ENCODE assay signal across 10 mouse cellular contexts in genomic region chr15:102248812-102249191, GRCm38 (mm10). TPM values are rescaled to one million over a fixed set of nuclear protein-coding genes. Genes with fewer than 3 reads are reported as not detected.
DNase-seq lines count a peak whose midpoint lies in the region; ATAC-seq and TF ChIP-seq lines count a peak whose summit lies in the region.
"Had no signal": no experiment of that assay in that cellular context is flagged by ENCODE, and none has a peak within 500 bp of the region (broad histone marks: within the 10 kb centered on the region; RNA-seq: fewer than 3 reads in every experiment).

No protein-coding gene starts in this region.

- H3K4me2 ChIP-seq in heart, embryonic 14.5 days (ENCODE audit: low read length): peak overlapping the region; percentile 98
- peak overlapping the region; percentile 93 for H3K4me2 ChIP-seq in embryonic facial prominence, embryonic 12.5 days (replicated peaks)
- peak overlapping the region; percentile 84 for H3K4me2 ChIP-seq in limb, embryonic 11.5 days (ENCODE audit: low read depth, severe bottlenecking)

- no peak for TF ChIP-seq CTCF in thymus, adult 2 months (IDR thresholded peaks at IDR 0.05; ENCODE audit: borderline replicate concordance, control insufficient read depth, extremely low read depth, insufficient read depth, low read length, poor library complexity)

- intact Hi-C loops in heart, postnatal 10 days (cut with DNase I): no loop called here

- peak overlapping the region; percentile 55 to 88; a peak in 3 of 4 replicates for H3K27ac ChIP-seq in heart, embryonic 14.5 days (replicated peaks in 1 of 2; ENCODE audit: control insufficient read depth in 1 of 2, insufficient read depth in 1 of 2, low read depth in 2 of 2, low read length in 2 of 2)
- peak overlapping the region; percentile 99 for H3K27ac ChIP-seq in embryonic facial prominence, embryonic 12.5 days
- peak overlapping the region; percentile 99 for H3K27ac ChIP-seq in limb, embryonic 11.5 days (replicated peaks; ENCODE audit: low read depth, low read length)
- no peak overlapping the region for H3K27ac ChIP-seq in thymus, adult 2 months (ENCODE audit: control insufficient read depth, insufficient read depth, low read length)

- H3K4me1 ChIP-seq in heart, embryonic 14.5 days (ENCODE audit: control insufficient read depth in 2 of 2, insufficient read depth in 2 of 2, low read length in 2 of 2): peaks cover 16 to 26% of the 10 kb centered on the region in 2 experiments
- peaks cover 64% of the 10 kb centered on the region for H3K4me1 ChIP-seq in embryonic facial prominence, embryonic 12.5 days
- H3K4me1 ChIP-seq in limb, embryonic 11.5 days (ENCODE audit: control insufficient read depth, insufficient read depth, low read length): peaks cover 50% of the 10 kb centered on the region
- H3K4me1 ChIP-seq in thymus, adult 2 months (replicated peaks; ENCODE audit: control insufficient read depth, insufficient read depth, low read length): peaks cover 28% of the 10 kb centered on the region

- DNase-seq in heart, postnatal 10 days: no peak
- peak; percentile 66 for DNase-seq in ES-CJ7 (ENCODE audit: low read depth, low spot score)
- DNase-seq in limb, embryonic 11.5 days (ENCODE audit: low spot score): peak; percentile 88
- DNase-seq in urinary bladder, postnatal 4 days (ENCODE audit: low spot score in 2 of 2): no peak
- DNase-seq in thymus, adult 2 months: no peak
- DNase-seq in layer of hippocampus, postnatal 25 days (ENCODE audit: extremely low spot score in 1 of 2, low spot score in 1 of 2): no peak

- WGBS in heart, embryonic 14.5 days: 7% methylated on average over 3 of the region's 3 CpGs
- 0% methylated on average over 1 of the region's 3 CpGs for WGBS in embryonic facial prominence, embryonic 12.5 days
- WGBS in limb, embryonic 11.5 days: 5% methylated on average over 3 of the region's 3 CpGs
- 36% methylated on average over 3 of the region's 3 CpGs for WGBS in thymus, adult 2 months

- no peak overlapping the region for H3K9ac ChIP-seq in heart, embryonic 14.5 days (ENCODE audit: low read length)
- peak overlapping the region; percentile 33 for H3K9ac ChIP-seq in embryonic facial prominence, embryonic 12.5 days
- H3K9ac ChIP-seq in limb, embryonic 11.5 days (ENCODE audit: low read length): peak overlapping the region; percentile 30; the same call in 1 of the 2 replicates

- H3K9me3 ChIP-seq in heart, embryonic 14.5 days (ENCODE audit: control insufficient read depth, low read length): no peaks in the 10 kb centered on the region
- no peaks in the 10 kb centered on the region for H3K9me3 ChIP-seq in embryonic facial prominence, embryonic 12.5 days
- no peaks in the 10 kb centered on the region for H3K9me3 ChIP-seq in limb, embryonic 11.5 days (ENCODE audit: control insufficient read depth, low read length)

- no peak for ATAC-seq in heart, embryonic 14.5 days (ENCODE audit: insufficient number of reproducible peaks, insufficient read depth, low FRiP score, low read depth)
- 0 out of 2 replicates have a peak, but pooled peaks have one; percentile 0 for ATAC-seq in embryonic facial prominence, embryonic 12.5 days (ENCODE audit: insufficient number of reproducible peaks, insufficient read depth, low FRiP score, low TSS enrichment)
- peak; percentile 27 for ATAC-seq in limb, embryonic 11.5 days (ENCODE audit: insufficient number of reproducible peaks, low FRiP score, low TSS enrichment, low read depth)

- peak overlapping the region in 1 of 2 experiments; percentile 7; a peak in 1 of 4 replicates for H3K4me3 ChIP-seq in heart, embryonic 14.5 days (ENCODE audit: control insufficient read depth in 1 of 2, insufficient read depth in 1 of 2, low read depth in 1 of 2, low read length in 2 of 2)
- peak overlapping the region; percentile 60 for H3K4me3 ChIP-seq in embryonic facial prominence, embryonic 12.5 days
- H3K4me3 ChIP-seq in limb, embryonic 11.5 days (ENCODE audit: low read depth, low read length): peak overlapping the region; percentile 65
- no peak overlapping the region for H3K4me3 ChIP-seq in thymus, adult 2 months (ENCODE audit: control insufficient read depth, insufficient read depth, low read length)

- TF ChIP-seq POLR2A in thymus, adult 2 months (IDR thresholded peaks at IDR 0.05; ENCODE audit: control insufficient read depth, extremely low read depth, insufficient read depth, low read length, poor library complexity): no peak

- peaks cover 35% of the 10 kb centered on the region for H3K27me3 ChIP-seq in heart, embryonic 14.5 days (ENCODE audit: control insufficient read depth, insufficient read depth, low read length)
- H3K27me3 ChIP-seq in embryonic facial prominence, embryonic 12.5 days: no peaks in the 10 kb centered on the region
- H3K27me3 ChIP-seq in limb, embryonic 11.5 days (ENCODE audit: control insufficient read depth, insufficient read depth, low read length): no peaks in the 10 kb centered on the region
- peaks cover 11% of the 10 kb centered on the region; the same call in 1 of the 2 replicates for H3K27me3 ChIP-seq in thymus, adult 2 months (ENCODE audit: control insufficient read depth, insufficient read depth, low read length)

- no peaks in the 10 kb centered on the region for H3K36me3 ChIP-seq in heart, embryonic 14.5 days (ENCODE audit: control insufficient read depth, insufficient read depth, low read length)
- H3K36me3 ChIP-seq in embryonic facial prominence, embryonic 12.5 days: peaks cover 30% of the 10 kb centered on the region
- no peaks in the 10 kb centered on the region for H3K36me3 ChIP-seq in limb, embryonic 11.5 days (ENCODE audit: control insufficient read depth, insufficient read depth, low read length)
- H3K36me3 ChIP-seq in thymus, adult 2 months (ENCODE audit: control insufficient read depth, insufficient read depth, low read length): no peaks in the 10 kb centered on the region

RNA-seq across cellular contexts. Expression of gene Rarg, which starts 8.5 kb away (rescaled TPM):
- 6.7 and 7.6 TPM in 2 replicates for polyA plus RNA-seq in heart, embryonic 14.5 days (2014; fragmentation: Nextera tagmentation; extraction: Ambion mirVana)
- 10 to 100 TPM; 23.2 to 27.2 TPM for total RNA-seq in heart, postnatal 10 days (2021)
- polyA plus RNA-seq in embryonic facial prominence, embryonic 12.5 days (2016; fragmentation: Nextera tagmentation; extraction: Ambion mirVana): 121 and 123 TPM in 2 replicates
- 118 and 119 TPM in 2 replicates for polyA plus RNA-seq in limb, embryonic 11.5 days (2014; fragmentation: Nextera tagmentation; extraction: Ambion mirVana)
- polyA plus RNA-seq in thymus, adult 2 months (2012; rRNA removed): 18.9 and 23.7 TPM in 2 replicates
- total RNA-seq in layer of hippocampus, postnatal 25 days (2021): 10 to 100 TPM; 13.1 to 13.6 TPM

RNA-seq across cellular contexts. Expression of gene Itgb7, which starts 17.1 kb away (rescaled TPM):
- 0.65 and 1.4 TPM in 2 replicates for polyA plus RNA-seq in heart, embryonic 14.5 days (2014; fragmentation: Nextera tagmentation; extraction: Ambion mirVana)
- 1 to 10 TPM; 1.9 to 2.0 TPM for total RNA-seq in heart, postnatal 10 days (2021)
- 1.9 and 2.6 TPM in 2 replicates for polyA plus RNA-seq in embryonic facial prominence, embryonic 12.5 days (2016; fragmentation: Nextera tagmentation; extraction: Ambion mirVana)
- 0.57 and 0.71 TPM in 2 replicates for polyA plus RNA-seq in limb, embryonic 11.5 days (2014; fragmentation: Nextera tagmentation; extraction: Ambion mirVana)
- polyA plus RNA-seq in thymus, adult 2 months (2012; rRNA removed): 72.6 and 82.8 TPM in 2 replicates
- 1 to 10 TPM; 2.0 to 2.3 TPM for total RNA-seq in layer of hippocampus, postnatal 25 days (2021)

RNA-seq across cellular contexts. Expression of gene Gm9918, which starts 21.6 kb away (rescaled TPM):
- polyA plus RNA-seq in heart, embryonic 14.5 days (2014; fragmentation: Nextera tagmentation; extraction: Ambion mirVana): 0.15 TPM in 1 of 2 replicates, not detected in the other
- total RNA-seq in heart, postnatal 10 days (2021): not detected
- polyA plus RNA-seq in embryonic facial prominence, embryonic 12.5 days (2016; fragmentation: Nextera tagmentation; extraction: Ambion mirVana): 0.99 and 1.1 TPM in 2 replicates
- 0.88 and 1.1 TPM in 2 replicates for polyA plus RNA-seq in limb, embryonic 11.5 days (2014; fragmentation: Nextera tagmentation; extraction: Ambion mirVana)
- polyA plus RNA-seq in thymus, adult 2 months (2012; rRNA removed): 0.30 and 0.31 TPM in 2 replicates
- not detected for total RNA-seq in layer of hippocampus, postnatal 25 days (2021)
- total RNA-seq: common myeloid progenitor, adult 5-6 weeks; left cerebral cortex, postnatal 10 days had no signal

RNA-seq across cellular contexts. Expression of gene Mfsd5, which starts 30.5 kb away (rescaled TPM):
- polyA plus RNA-seq in heart, embryonic 14.5 days (2014; fragmentation: Nextera tagmentation; extraction: Ambion mirVana): 39.2 and 41.3 TPM in 2 replicates
- total RNA-seq in heart, postnatal 10 days (2021): 10 to 100 TPM; 20.6 to 23.8 TPM
- polyA plus RNA-seq in embryonic facial prominence, embryonic 12.5 days (2016; fragmentation: Nextera tagmentation; extraction: Ambion mirVana): 57.9 and 60.1 TPM in 2 replicates
- 58.5 and 62.8 TPM in 2 replicates for polyA plus RNA-seq in limb, embryonic 11.5 days (2014; fragmentation: Nextera tagmentation; extraction: Ambion mirVana)
- 87.9 and 92.5 TPM in 2 replicates for polyA plus RNA-seq in thymus, adult 2 months (2012; rRNA removed)
- total RNA-seq in layer of hippocampus, postnatal 25 days (2021): 10 to 100 TPM; 39.0 to 39.6 TPM

RNA-seq across cellular contexts. Expression of gene Csad, which starts 44.3 kb away (rescaled TPM):
- polyA plus RNA-seq in heart, embryonic 14.5 days (2014; fragmentation: Nextera tagmentation; extraction: Ambion mirVana): 35.1 and 36.4 TPM in 2 replicates
- total RNA-seq in heart, postnatal 10 days (2021): 10 to 100 TPM; 25.6 to 33.8 TPM
- polyA plus RNA-seq in embryonic facial prominence, embryonic 12.5 days (2016; fragmentation: Nextera tagmentation; extraction: Ambion mirVana): 82.8 and 91.1 TPM in 2 replicates
- 37.3 and 37.5 TPM in 2 replicates for polyA plus RNA-seq in limb, embryonic 11.5 days (2014; fragmentation: Nextera tagmentation; extraction: Ambion mirVana)
- 77.6 and 82.1 TPM in 2 replicates for polyA plus RNA-seq in thymus, adult 2 months (2012; rRNA removed)
- total RNA-seq in layer of hippocampus, postnatal 25 days (2021): 10 to 100 TPM; 32.5 to 38.4 TPM

Comparison
In these comparisons a context has a peak if more than half of its experiments do, and no peak if none do; other contexts are left out.
1. DNase-seq: peak in ES-CJ7 (single experiment) and limb, embryonic 11.5 days (single experiment); none in heart, postnatal 10 days (0 of 2), urinary bladder, postnatal 4 days (0 of 2), thymus, adult 2 months (single experiment) and layer of hippocampus, postnatal 25 days (0 of 2).
2. RNA of gene Itgb7, which starts 17.1 kb away (polyA plus RNA-seq): 72.6 to 82.8 TPM in thymus, adult 2 months; 1.9 to 2.6 TPM in embryonic facial prominence, embryonic 12.5 days, 0.65 to 1.4 TPM in heart, embryonic 14.5 days and 0.57 to 0.71 TPM in limb, embryonic 11.5 days; every median in the first group is over 10 times any median in the second.
3. Peak in every context shown above with its lines, with median percentiles within 50 percentile points of each other: H3K4me2 ChIP-seq.